In the genomic region with DNA sequence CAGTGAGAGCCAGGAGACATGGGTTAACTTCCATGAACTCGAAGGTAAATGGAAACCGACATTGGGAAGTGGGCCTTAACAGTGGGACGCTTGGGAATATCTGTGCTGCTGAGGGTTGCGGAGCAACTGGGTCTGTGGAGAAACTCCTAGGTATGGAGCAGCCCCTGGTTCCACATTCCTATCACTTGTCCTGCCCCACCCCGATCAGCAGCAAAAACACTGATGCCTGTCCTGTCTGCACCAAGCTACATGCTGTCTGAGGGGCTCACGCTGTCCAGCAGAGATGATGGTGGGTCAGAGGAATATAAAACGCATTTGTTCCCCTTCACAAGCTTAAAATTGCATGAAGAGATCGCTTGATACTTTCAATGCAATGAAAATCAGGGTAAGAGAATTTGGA, we compare ENCODE assay signal across 9 mouse cellular contexts. TPM values are rescaled to one million over a fixed set of nuclear protein-coding genes. Genes with fewer than 3 reads are reported as not detected.
DNase-seq lines count a peak whose midpoint lies in the region; ATAC-seq and TF ChIP-seq lines count a peak whose summit lies in the region.
"Had no signal": no experiment of that assay in that cellular context is flagged by ENCODE, and none has a peak within 500 bp of the region (broad histone marks: within the 10 kb centered on the region; RNA-seq: fewer than 3 reads in every experiment).

No protein-coding gene starts in this region.

- WGBS in limb, embryonic 12.5 days, result 66% methylated on average over 8 of the region's 8 CpGs
- 65% methylated on average over 8 of the region's 8 CpGs for WGBS in limb, embryonic 10.5 days
- 69% methylated on average over 8 of the region's 8 CpGs for WGBS in forebrain, embryonic 15.5 days
- WGBS in intestine, embryonic 15.5 days, result 58% methylated on average over 8 of the region's 8 CpGs

- H3K36me3 ChIP-seq in limb, embryonic 12.5 days, result peaks cover 4% of the 10 kb centered on the region; the same call in 1 of the 2 replicates
- peaks cover 2% of the 10 kb centered on the region for H3K36me3 ChIP-seq in limb, embryonic 10.5 days
- H3K36me3 ChIP-seq in forebrain, embryonic 15.5 days, result no peaks in the 10 kb centered on the region
- H3K36me3 ChIP-seq in intestine, embryonic 15.5 days, result no peaks in the 10 kb centered on the region
- no peaks in the 10 kb centered on the region for H3K36me3 ChIP-seq in myocyte (ENCODE audit: control insufficient read depth, insufficient read depth)

- no peak for DNase-seq in limb, embryonic 10.5 days (ENCODE audit: low spot score)
- DNase-seq in layer of hippocampus, postnatal 14 days (ENCODE audit: low spot score in 2 of 2), result no peak
- DNase-seq in left cerebral cortex, adult 18-20 months (ENCODE audit: low spot score in 2 of 2), result no peak

- H3ac ChIP-seq in myocyte (ENCODE audit: control insufficient read depth, insufficient read length), result no peak overlapping the region

- no peak for ATAC-seq in limb, embryonic 12.5 days (ENCODE audit: insufficient number of reproducible peaks, insufficient read depth, low FRiP score, low TSS enrichment, low read depth)
- peak; percentile 57 for ATAC-seq in forebrain, embryonic 15.5 days (replicated peaks)
- ATAC-seq in intestine, embryonic 15.5 days, result peak; percentile 39; the same call in 1 of the 2 replicates
- no peak for ATAC-seq in erythroid progenitor cell, adult 5-6 weeks (replicated peaks; ENCODE audit: low FRiP score, poor library complexity, severe bottlenecking)

- no peaks in the 10 kb centered on the region for H3K9me3 ChIP-seq in limb, embryonic 12.5 days
- no peaks in the 10 kb centered on the region for H3K9me3 ChIP-seq in limb, embryonic 10.5 days (replicated peaks)
- no peaks in the 10 kb centered on the region for H3K9me3 ChIP-seq in forebrain, embryonic 15.5 days
- no peaks in the 10 kb centered on the region for H3K9me3 ChIP-seq in intestine, embryonic 15.5 days

- no peaks in the 10 kb centered on the region for H3K27me3 ChIP-seq in limb, embryonic 12.5 days
- no peaks in the 10 kb centered on the region for H3K27me3 ChIP-seq in limb, embryonic 10.5 days (ENCODE audit: low read depth, poor library complexity, severe bottlenecking)
- no peaks in the 10 kb centered on the region for H3K27me3 ChIP-seq in forebrain, embryonic 15.5 days
- no peaks in the 10 kb centered on the region for H3K27me3 ChIP-seq in intestine, embryonic 15.5 days (replicated peaks)
- no peaks in the 10 kb centered on the region for H3K27me3 ChIP-seq in myocyte (ENCODE audit: control insufficient read depth, insufficient read depth, insufficient read length)
- H3K27me3 ChIP-seq: CH12.LX had no signal

- H3K4me3 ChIP-seq in limb, embryonic 12.5 days (replicated peaks), result no peak overlapping the region
- no peak overlapping the region for H3K4me3 ChIP-seq in limb, embryonic 10.5 days
- no peak overlapping the region for H3K4me3 ChIP-seq in forebrain, embryonic 15.5 days
- H3K4me3 ChIP-seq in intestine, embryonic 15.5 days (replicated peaks), result no peak overlapping the region
- H3K4me3 ChIP-seq in myocyte, result no peak overlapping the region

- peak overlapping the region; percentile 32; the same call in 1 of the 2 replicates for H3K4me2 ChIP-seq in limb, embryonic 12.5 days
- peak overlapping the region; percentile 15; the same call in 1 of the 2 replicates for H3K4me2 ChIP-seq in forebrain, embryonic 15.5 days (replicated peaks)
- H3K4me2 ChIP-seq in intestine, embryonic 15.5 days (replicated peaks), result peak overlapping the region; percentile 37; the same call in 1 of the 2 replicates
- H3K4me2 ChIP-seq in myocyte (ENCODE audit: low read depth), result peak overlapping the region; percentile 34

- H3K27ac ChIP-seq in limb, embryonic 12.5 days, result no peak overlapping the region
- H3K27ac ChIP-seq in limb, embryonic 10.5 days, result no peak overlapping the region
- peak overlapping the region; percentile 23; the same call in 1 of the 2 replicates for H3K27ac ChIP-seq in forebrain, embryonic 15.5 days (replicated peaks)
- H3K27ac ChIP-seq in intestine, embryonic 15.5 days, result no peak overlapping the region

- H3K9ac ChIP-seq in limb, embryonic 12.5 days (replicated peaks), result no peak overlapping the region
- no peak overlapping the region for H3K9ac ChIP-seq in forebrain, embryonic 15.5 days (replicated peaks)
- H3K9ac ChIP-seq in intestine, embryonic 15.5 days, result no peak overlapping the region

- no peaks in the 10 kb centered on the region for H3K79me2 ChIP-seq in myocyte (ENCODE audit: control insufficient read depth, insufficient read depth)

- peaks cover 4% of the 10 kb centered on the region for H3K4me1 ChIP-seq in limb, embryonic 12.5 days (replicated peaks)
- H3K4me1 ChIP-seq in limb, embryonic 10.5 days, result no peaks in the 10 kb centered on the region
- H3K4me1 ChIP-seq in forebrain, embryonic 15.5 days, result peaks cover 7% of the 10 kb centered on the region
- H3K4me1 ChIP-seq in intestine, embryonic 15.5 days (replicated peaks), result no peaks in the 10 kb centered on the region

- TF ChIP-seq POLR2A in myocyte (IDR thresholded peaks at IDR 0.05; ENCODE audit: insufficient read length, low read depth), result no peak

TF ChIP-seq in myocyte, 11 proteins besides CTCF, POLR2A, EP300 and RAD21:
- TF ChIP-seq TCF3 (IDR thresholded peaks at IDR 0.05; ENCODE audit: insufficient read length, low read depth) (no peak), POLR2AphosphoS2 (IDR thresholded peaks at IDR 0.05; ENCODE audit: insufficient read length, low read depth) (no peak), E2F4 (IDR thresholded peaks at IDR 0.05; ENCODE audit: insufficient read depth) (no peak), SRF (IDR thresholded peaks at IDR 0.05; ENCODE audit: control insufficient read depth, insufficient read length, low read depth) (no peak), TCF12 (IDR thresholded peaks at IDR 0.05; ENCODE audit: insufficient read depth, poor library complexity, severe bottlenecking) (no peak), USF1 (IDR thresholded peaks at IDR 0.05; ENCODE audit: low read depth) (no peak), MYOD1 (IDR thresholded peaks at IDR 0.05; ENCODE audit: control insufficient read depth in 1 of 3, insufficient read length in 2 of 3, low read depth in 2 of 3) (no peak), REST (IDR thresholded peaks at IDR 0.05; ENCODE audit: insufficient read depth, insufficient read length) (no peak), MYOG (IDR thresholded peaks at IDR 0.05; ENCODE audit: control insufficient read depth in 1 of 3, insufficient read depth in 1 of 3, insufficient read length in 2 of 3, low read depth in 2 of 3) (no peak), CEBPB (IDR thresholded peaks at IDR 0.05; ENCODE audit: insufficient read depth, poor library complexity, severe bottlenecking) (no peak), MAX (IDR thresholded peaks at IDR 0.05; ENCODE audit: low read depth) (no peak)

RNA-seq across cellular contexts. Expression of gene Klhl25, which starts 32.1 kb away (rescaled TPM):
- polyA plus RNA-seq in limb, embryonic 12.5 days (2016; fragmentation: Nextera tagmentation; extraction: Ambion mirVana), result 22.5 and 24.2 TPM in 2 replicates
- polyA plus RNA-seq in limb, embryonic 10.5 days (2016; fragmentation: Nextera tagmentation; extraction: Ambion mirVana), result 23.5 and 26.5 TPM in 2 replicates
- 40.1 and 42.8 TPM in 2 replicates for polyA plus RNA-seq in forebrain, embryonic 15.5 days (2015; fragmentation: Nextera tagmentation; extraction: Ambion mirVana)
- polyA plus RNA-seq in intestine, embryonic 15.5 days (2015; fragmentation: Nextera tagmentation; extraction: Ambion mirVana), result 10.2 and 11.9 TPM in 2 replicates
- polyA plus RNA-seq in myocyte (2012; fragmentation: generic; extraction: Trizol), result 14.6 TPM
- total RNA-seq in erythroid progenitor cell, adult 5-6 weeks (2015; ENCODE audit: low replicate concordance), result 8.6 and 28.1 TPM in 2 replicates
- 25.9 and 41.9 TPM in 2 replicates for total RNA-seq in erythroid progenitor cell, adult 5-6 weeks (2017; ENCODE audit: low replicate concordance)
- total RNA-seq in layer of hippocampus, postnatal 14 days (2021), result 10 to 100 TPM; 10.6 to 16.5 TPM
- 10 to 100 TPM in 1 of 2 experiments, 1 to 10 TPM in 1; 9.5 to 10.1 TPM for total RNA-seq in left cerebral cortex, adult 18-20 months (2021)

Comparison
In these comparisons a context has a peak if more than half of its experiments do, and no peak if none do; other contexts are left out.
1. ATAC-seq: peak in forebrain, embryonic 15.5 days (single experiment) and intestine, embryonic 15.5 days (single experiment); none in limb, embryonic 12.5 days (single experiment) and erythroid progenitor cell, adult 5-6 weeks (single experiment).
2. Peak in every context shown above with its lines, with median percentiles within 50 percentile points of each other: H3K4me2 ChIP-seq.